Mouse (Mus musculus) stomach, adult 2 months (tissue): ENCODE measurements around the gene Cpz. TPM values are rescaled to one million over a fixed set of nuclear protein-coding genes. Genes with fewer than 3 reads are reported as not detected.

ENCODE experiments used
- polyA plus RNA-seq: library from polyadenylated mRNA; depleted of rRNA; stranded (reverse); fragments of >200 nt; gene quantifications from 2 replicates; pipeline ENCODE4 v1.2.3, GENCODE M21; 2012; rRNA removed

Cpz gene
- 2.4 and 3.0 TPM in 2 replicates for polyA plus RNA-seq

GRCm38 (mm10) chr5:35525469-35526123 is at the start of gene Cpz:
TSS of gene Cpz (minus strand) at chr5:35525698.

GRCm38 (mm10) chr5:35574653-35575599 is 49.4 kb upstream of the Cpz start, which contains the start of gene Trmt44:
TSS of gene Trmt44 (minus strand) at chr5:35575070.

Other genes starting within 250 kb of the Cpz start
- gene Adra2c, start 247.4 kb downstream of the Cpz start, polyA plus RNA-seq: 0.24 and 0.31 TPM in 2 replicates
- not detected in 2 replicates for gene Hmx1, start 136.6 kb downstream of the Cpz start, polyA plus RNA-seq
- 1.5 and 2.1 TPM in 2 replicates for gene Trmt44, start 49.4 kb upstream of the Cpz start, polyA plus RNA-seq
- gene Acox3, start 57.3 kb upstream of the Cpz start, polyA plus RNA-seq: 10.8 and 13.8 TPM in 2 replicates
- 51.9 and 80.2 TPM in 2 replicates for gene Htra3, start 154.1 kb upstream of the Cpz start, polyA plus RNA-seq
- gene Sh3tc1, start 214.3 kb upstream of the Cpz start, polyA plus RNA-seq: 3.9 and 5.3 TPM in 2 replicates
- gene Ablim2, start 232.2 kb upstream of the Cpz start, polyA plus RNA-seq: 4.3 and 5.8 TPM in 2 replicates